ENCODE assay signal across 11 mouse cellular contexts in the genomic region with DNA sequence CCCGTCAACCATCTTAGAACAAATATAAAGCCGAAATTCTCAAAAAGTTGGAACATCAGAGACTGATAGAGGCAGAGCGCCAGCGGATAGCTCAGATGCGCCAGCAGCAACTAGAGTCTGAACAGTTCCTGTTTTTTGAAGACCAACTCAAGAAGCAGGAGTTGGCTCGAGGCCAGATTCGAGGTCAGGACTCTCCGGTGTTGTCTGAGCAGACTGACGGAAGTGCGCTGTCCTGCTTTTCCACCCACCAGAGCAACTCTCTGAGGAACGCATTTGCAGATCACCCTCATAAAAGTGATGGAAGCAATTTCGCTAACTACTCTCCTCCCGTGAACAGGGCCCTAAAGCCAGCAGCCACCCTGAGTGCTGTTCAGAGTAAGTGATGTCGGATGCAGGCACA. TPM values are rescaled to one million over a fixed set of nuclear protein-coding genes. Genes with fewer than 3 reads are reported as not detected.
DNase-seq lines count a peak whose midpoint lies in the region; ATAC-seq lines count a peak whose summit lies in the region.
"Had no signal": no experiment of that assay in that cellular context is flagged by ENCODE, and none has a peak within 500 bp of the region (broad histone marks: within the 10 kb centered on the region; RNA-seq: fewer than 3 reads in every experiment).

No protein-coding gene starts in this region.

- no peak overlapping the region for H3K27ac ChIP-seq in heart, embryonic 10.5 days
- no peak overlapping the region for H3K27ac ChIP-seq in neural tube, embryonic 15.5 days (replicated peaks)
- H3K27ac ChIP-seq: liver, embryonic 15.5 days had no signal

- no peaks in the 10 kb centered on the region for H3K27me3 ChIP-seq in heart, embryonic 10.5 days (ENCODE audit: insufficient read depth, poor library complexity, severe bottlenecking)
- no peaks in the 10 kb centered on the region for H3K27me3 ChIP-seq in neural tube, embryonic 15.5 days (replicated peaks)
- H3K27me3 ChIP-seq: liver, embryonic 15.5 days had no signal

- peak; percentile 78 for DNase-seq in heart, adult 18-20 months
- DNase-seq in heart, embryonic 10.5 days (ENCODE audit: low spot score) = no peak
- peak; percentile 22 for DNase-seq in T-cell, adult 2 months (ENCODE audit: low spot score)
- peak; percentile 76 for DNase-seq in layer of hippocampus, adult 11-12 months (ENCODE audit: low spot score)
- no peak for DNase-seq in embryo, embryonic 10.5 days (ENCODE audit: low spot score)

- H3K9me3 ChIP-seq in heart, embryonic 10.5 days = no peaks in the 10 kb centered on the region
- no peaks in the 10 kb centered on the region for H3K9me3 ChIP-seq in neural tube, embryonic 15.5 days (replicated peaks)
- H3K9me3 ChIP-seq: G1E; liver, embryonic 15.5 days had no signal

- no peaks in the 10 kb centered on the region; the same call in 1 of the 2 replicates for H3K36me3 ChIP-seq in heart, embryonic 10.5 days
- peaks cover 18% of the 10 kb centered on the region for H3K36me3 ChIP-seq in neural tube, embryonic 15.5 days
- H3K36me3 ChIP-seq: G1E had no signal

- no peak overlapping the region for H3K9ac ChIP-seq in neural tube, embryonic 15.5 days (replicated peaks)
- H3K9ac ChIP-seq: liver, embryonic 15.5 days had no signal

- no peak overlapping the region for H3K4me3 ChIP-seq in heart, embryonic 10.5 days
- no peak overlapping the region for H3K4me3 ChIP-seq in neural tube, embryonic 15.5 days (replicated peaks)
- H3K4me3 ChIP-seq: erythroblast, embryonic 14.5 days; liver, embryonic 15.5 days had no signal

- no peaks in the 10 kb centered on the region for H3K4me1 ChIP-seq in heart, embryonic 10.5 days
- no peaks in the 10 kb centered on the region for H3K4me1 ChIP-seq in neural tube, embryonic 15.5 days
- H3K4me1 ChIP-seq: liver, embryonic 15.5 days had no signal

- peak; percentile 73 for ATAC-seq in granulocyte monocyte progenitor cell, adult 5-6 weeks (replicated peaks; ENCODE audit: poor library complexity, severe bottlenecking)
- ATAC-seq in megakaryocyte progenitor cell, adult 5-6 weeks (replicated peaks; ENCODE audit: poor library complexity) = peak; percentile 66
- no peak for ATAC-seq in neural tube, embryonic 15.5 days (ENCODE audit: low FRiP score)

- no peak overlapping the region for H3K4me2 ChIP-seq in neural tube, embryonic 15.5 days
- H3K4me2 ChIP-seq: liver, embryonic 15.5 days had no signal

- WGBS in heart, embryonic 10.5 days = 84% methylated on average over 14 of the region's 14 CpGs
- 66% methylated on average over 14 of the region's 14 CpGs for WGBS in neural tube, embryonic 15.5 days

RNA-seq across cellular contexts. Expression of gene Acta2, which starts 21.4 kb away (rescaled TPM):
- 100 to 1,000 TPM in 1 of 2 experiments, 10 to 100 TPM in 1; 89.3 to 104 TPM for total RNA-seq in heart, adult 18-20 months (2021)
- 1,821 and 2,118 TPM in 2 replicates for polyA plus RNA-seq in heart, embryonic 10.5 days (2016; fragmentation: Nextera tagmentation; extraction: Ambion mirVana)
- 2.1 TPM in 1 of 2 replicates, not detected in the other for total RNA-seq in granulocyte monocyte progenitor cell, adult 5-6 weeks (2014; fragmentation: Nextera tagmentation)
- 0.17 and 0.21 TPM in 2 replicates for total RNA-seq in granulocyte monocyte progenitor cell, adult 5-6 weeks (2017)
- 0.10 and 0.12 TPM in 2 replicates for total RNA-seq in megakaryocyte progenitor cell, adult 5-6 weeks (2015)
- 0.17 TPM in 1 of 2 replicates, not detected in the other for total RNA-seq in megakaryocyte progenitor cell, adult 5-6 weeks (2017)
- polyA plus RNA-seq in neural tube, embryonic 15.5 days (2015; fragmentation: Nextera tagmentation; extraction: Ambion mirVana) = 21.1 and 200 TPM in 2 replicates
- total RNA-seq: G1E had no signal
- polyA plus RNA-seq: erythroblast, embryonic 14.5 days; G1E had no signal

RNA-seq across cellular contexts. Expression of gene Stambpl1, which starts 41.9 kb away (rescaled TPM):
- 1 to 10 TPM; 3.1 to 3.9 TPM for total RNA-seq in heart, adult 18-20 months (2021)
- polyA plus RNA-seq in heart, embryonic 10.5 days (2016; fragmentation: Nextera tagmentation; extraction: Ambion mirVana) = 3.9 and 6.3 TPM in 2 replicates
- total RNA-seq in granulocyte monocyte progenitor cell, adult 5-6 weeks (2014; fragmentation: Nextera tagmentation) = 12.4 and 34.2 TPM in 2 replicates
- total RNA-seq in granulocyte monocyte progenitor cell, adult 5-6 weeks (2017) = 12.7 and 23.8 TPM in 2 replicates
- 21.1 and 23.9 TPM in 2 replicates for total RNA-seq in megakaryocyte progenitor cell, adult 5-6 weeks (2015)
- total RNA-seq in megakaryocyte progenitor cell, adult 5-6 weeks (2017) = 14.4 and 17.8 TPM in 2 replicates
- 25.8 and 28.3 TPM in 2 replicates for polyA plus RNA-seq in neural tube, embryonic 15.5 days (2015; fragmentation: Nextera tagmentation; extraction: Ambion mirVana)
- polyA plus RNA-seq: erythroblast, embryonic 14.5 days; G1E had no signal

RNA-seq across cellular contexts. Expression of gene Fas, which starts 56.5 kb away (rescaled TPM):
- total RNA-seq in heart, adult 18-20 months (2021) = 10 to 100 TPM; 13.9 to 18.8 TPM
- polyA plus RNA-seq in heart, embryonic 10.5 days (2016; fragmentation: Nextera tagmentation; extraction: Ambion mirVana) = 1.1 and 4.8 TPM in 2 replicates
- total RNA-seq in granulocyte monocyte progenitor cell, adult 5-6 weeks (2014; fragmentation: Nextera tagmentation) = 2.7 TPM in 1 of 2 replicates, not detected in the other
- total RNA-seq in granulocyte monocyte progenitor cell, adult 5-6 weeks (2017) = 0.15 and 3.4 TPM in 2 replicates
- total RNA-seq in megakaryocyte progenitor cell, adult 5-6 weeks (2015) = 1.6 and 4.6 TPM in 2 replicates
- 1.3 and 2.3 TPM in 2 replicates for total RNA-seq in megakaryocyte progenitor cell, adult 5-6 weeks (2017)
- 1.4 and 2.1 TPM in 2 replicates for polyA plus RNA-seq in neural tube, embryonic 15.5 days (2015; fragmentation: Nextera tagmentation; extraction: Ambion mirVana)
- total RNA-seq: G1E had no signal
- polyA plus RNA-seq: erythroblast, embryonic 14.5 days; G1E had no signal

Comparison
In these comparisons a context has a peak if more than half of its experiments do, and no peak if none do; other contexts are left out.
1. DNase-seq: peak in heart, adult 18-20 months (2 of 2), T-cell, adult 2 months (single experiment) and layer of hippocampus, adult 11-12 months (single experiment); none in heart, embryonic 10.5 days (single experiment) and embryo, embryonic 10.5 days (single experiment).
2. RNA of gene Acta2, which starts 21.4 kb away (total RNA-seq): 89.3 to 104 TPM in heart, adult 18-20 months; 0.17 to 2.1 TPM in granulocyte monocyte progenitor cell, adult 5-6 weeks and 0.10 to 0.17 TPM in megakaryocyte progenitor cell, adult 5-6 weeks; every median in the first group is over 10 times any median in the second.